14 mouse cellular contexts compared by ENCODE assay signal in the genomic region with DNA sequence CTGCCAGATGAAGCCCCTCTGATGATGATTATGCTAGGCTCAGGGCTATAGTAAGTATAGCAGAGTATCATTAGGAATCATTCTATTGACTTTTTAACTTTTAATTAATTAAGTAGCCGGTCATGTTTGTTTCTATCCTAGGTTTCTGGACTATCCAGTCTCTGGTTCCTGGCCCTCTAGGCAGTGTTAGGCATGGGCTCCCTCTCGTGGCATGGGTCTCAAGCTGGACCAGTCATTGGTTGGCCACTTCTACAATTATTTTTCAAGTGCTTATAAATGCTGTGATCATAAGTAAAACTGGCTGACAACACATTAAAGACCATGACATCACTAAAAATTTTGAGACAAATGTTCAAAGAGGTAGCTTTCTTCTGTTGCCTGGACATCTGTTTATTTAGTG. TPM values are rescaled to one million over a fixed set of nuclear protein-coding genes. Genes with fewer than 3 reads are reported as not detected.
DNase-seq lines count a peak whose midpoint lies in the region; ATAC-seq and TF ChIP-seq lines count a peak whose summit lies in the region.
"Had no signal": no experiment of that assay in that cellular context is flagged by ENCODE, and none has a peak within 500 bp of the region (broad histone marks: within the 10 kb centered on the region; RNA-seq: fewer than 3 reads in every experiment).

No protein-coding gene starts in this region.

- no peaks in the 10 kb centered on the region for H3K9me3 ChIP-seq in forebrain, postnatal 0 days (ENCODE audit: low read length)
- H3K9me3 ChIP-seq in forebrain, embryonic 16.5 days (ENCODE audit: control insufficient read depth, low read length) = no peaks in the 10 kb centered on the region
- H3K9me3 ChIP-seq in kidney, embryonic 15.5 days (replicated peaks) = no peaks in the 10 kb centered on the region
- H3K9me3 ChIP-seq: hindbrain, embryonic 12.5 days had no signal

- TF ChIP-seq CTCF in forebrain, postnatal 0 days (IDR thresholded peaks at IDR 0.05; ENCODE audit: low read depth) = 0 out of 2 replicates have a peak, but pooled peaks have one; percentile 22
- TF ChIP-seq CTCF in bone marrow, adult 2 months (IDR thresholded peaks at IDR 0.05; ENCODE audit: control insufficient read depth, insufficient read depth, low read length) = peak; percentile 30; the same call in 1 of the 2 replicates

- H3K4me3 ChIP-seq in forebrain, postnatal 0 days (ENCODE audit: low read depth, low read length) = no peak overlapping the region
- no peak overlapping the region for H3K4me3 ChIP-seq in forebrain, embryonic 16.5 days (replicated peaks; ENCODE audit: low read length)
- H3K4me3 ChIP-seq in kidney, embryonic 15.5 days (replicated peaks) = no peak overlapping the region
- H3K4me3 ChIP-seq in bone marrow, adult 2 months (replicated peaks; ENCODE audit: control insufficient read depth, low read depth, low read length) = no peak overlapping the region
- H3K4me3 ChIP-seq: hindbrain, embryonic 12.5 days; myocyte had no signal

- H3K27me3 ChIP-seq in forebrain, postnatal 0 days (ENCODE audit: insufficient read depth, low read length) = no peaks in the 10 kb centered on the region
- no peaks in the 10 kb centered on the region for H3K27me3 ChIP-seq in forebrain, embryonic 16.5 days (replicated peaks; ENCODE audit: control insufficient read depth, insufficient read depth, low read length)
- H3K27me3 ChIP-seq in kidney, embryonic 15.5 days = no peaks in the 10 kb centered on the region
- H3K27me3 ChIP-seq: hindbrain, embryonic 12.5 days had no signal

- peaks cover 4% of the 10 kb centered on the region; the same call in 1 of the 2 replicates for H3K4me1 ChIP-seq in forebrain, postnatal 0 days (ENCODE audit: insufficient read depth)
- peaks cover 10% of the 10 kb centered on the region for H3K4me1 ChIP-seq in forebrain, embryonic 16.5 days (replicated peaks; ENCODE audit: control insufficient read depth, insufficient read depth, low read length)
- peaks cover 15% of the 10 kb centered on the region for H3K4me1 ChIP-seq in kidney, embryonic 15.5 days
- peaks cover under 1% of the 10 kb centered on the region for H3K4me1 ChIP-seq in bone marrow, adult 2 months (ENCODE audit: control insufficient read depth, insufficient read depth, low read length)

- WGBS in forebrain, postnatal 0 days = 58% methylated on average over 2 of the region's 2 CpGs
- WGBS in forebrain, embryonic 16.5 days = 70% methylated on average over 2 of the region's 2 CpGs
- WGBS in kidney, embryonic 15.5 days = 61% methylated on average over 2 of the region's 2 CpGs
- WGBS in bone marrow, adult 2 months = 61% methylated on average over 2 of the region's 2 CpGs

- H3K9ac ChIP-seq in forebrain, postnatal 0 days = no peak overlapping the region
- no peak overlapping the region for H3K9ac ChIP-seq in forebrain, embryonic 16.5 days (replicated peaks; ENCODE audit: low read depth, low read length)
- H3K9ac ChIP-seq in kidney, embryonic 15.5 days = no peak overlapping the region
- H3K9ac ChIP-seq: hindbrain, embryonic 12.5 days had no signal

- no peaks in the 10 kb centered on the region for H3K36me3 ChIP-seq in forebrain, postnatal 0 days (ENCODE audit: insufficient read depth)
- H3K36me3 ChIP-seq in forebrain, embryonic 16.5 days (ENCODE audit: control insufficient read depth, insufficient read depth) = no peaks in the 10 kb centered on the region
- H3K36me3 ChIP-seq in kidney, embryonic 15.5 days = no peaks in the 10 kb centered on the region
- H3K36me3 ChIP-seq: hindbrain, embryonic 12.5 days had no signal

- no peak for ATAC-seq in forebrain, postnatal 0 days
- ATAC-seq in forebrain, embryonic 16.5 days = no peak
- no peak for ATAC-seq in kidney, embryonic 15.5 days (replicated peaks; ENCODE audit: low FRiP score)

- TF ChIP-seq POLR2A in bone marrow, adult 2 months (IDR thresholded peaks at IDR 0.05; ENCODE audit: borderline replicate concordance, control insufficient read depth, low read depth, low read length) = no peak

- no peak overlapping the region for H3K27ac ChIP-seq in forebrain, postnatal 0 days (ENCODE audit: low read depth, low read length)
- H3K27ac ChIP-seq in forebrain, embryonic 16.5 days (ENCODE audit: low read length) = no peak overlapping the region
- no peak overlapping the region for H3K27ac ChIP-seq in kidney, embryonic 15.5 days
- H3K27ac ChIP-seq in bone marrow, adult 2 months (ENCODE audit: control insufficient read depth, insufficient read depth, low read depth, low read length, poor library complexity) = no peak overlapping the region
- H3K27ac ChIP-seq: hindbrain, embryonic 12.5 days had no signal

- no peak for DNase-seq in forebrain, postnatal 0 days
- peak; percentile 26 to 35 for DNase-seq in kidney, postnatal 4 days
- DNase-seq in 416B (ENCODE audit: low read depth) = peak; percentile 46
- DNase-seq in right cerebral cortex, postnatal 36 days (ENCODE audit: low spot score in 2 of 2) = no peak
- DNase-seq in urinary bladder, postnatal 25 days (ENCODE audit: low spot score) = no peak
- DNase-seq: right cerebral cortex, postnatal 4 days had no signal

- no peak overlapping the region for H3K4me2 ChIP-seq in forebrain, postnatal 0 days (ENCODE audit: low read depth)
- H3K4me2 ChIP-seq in forebrain, embryonic 16.5 days (ENCODE audit: low read length) = no peak overlapping the region
- no peak overlapping the region for H3K4me2 ChIP-seq in kidney, embryonic 15.5 days
- H3K4me2 ChIP-seq: heart, embryonic 11.5 days; hindbrain, embryonic 12.5 days had no signal

RNA-seq across cellular contexts. Expression of a gene that starts 3.4 kb away (rescaled TPM):
- total RNA-seq in forebrain, postnatal 0 days (2014; rRNA removed) = 35.3 and 44.5 TPM in 2 replicates
- 47.8 and 52.1 TPM in 2 replicates for polyA plus RNA-seq in forebrain, postnatal 0 days (2015; fragmentation: Nextera tagmentation; extraction: Ambion mirVana)
- 73.1 and 77.2 TPM in 2 replicates for polyA plus RNA-seq in forebrain, embryonic 16.5 days (2015; fragmentation: Nextera tagmentation; extraction: Ambion mirVana)
- polyA plus RNA-seq in kidney, embryonic 15.5 days (2015; fragmentation: Nextera tagmentation; extraction: Ambion mirVana) = 75.6 and 83.8 TPM in 2 replicates
- 24.0 and 38.4 TPM in 2 replicates for polyA plus RNA-seq in bone marrow, adult 2 months (2011; ENCODE audit: insufficient read depth, insufficient read length, low replicate concordance, missing spikeins)

RNA-seq across cellular contexts. Expression of a gene that starts 25.9 kb away (rescaled TPM):
- total RNA-seq in forebrain, postnatal 0 days (2014; rRNA removed) = 0.38 and 2.2 TPM in 2 replicates
- 1.0 and 1.6 TPM in 2 replicates for polyA plus RNA-seq in forebrain, postnatal 0 days (2015; fragmentation: Nextera tagmentation; extraction: Ambion mirVana)
- 1.9 and 2.3 TPM in 2 replicates for polyA plus RNA-seq in forebrain, embryonic 16.5 days (2015; fragmentation: Nextera tagmentation; extraction: Ambion mirVana)
- polyA plus RNA-seq in kidney, embryonic 15.5 days (2015; fragmentation: Nextera tagmentation; extraction: Ambion mirVana) = 25.1 and 130 TPM in 2 replicates
- polyA plus RNA-seq in bone marrow, adult 2 months (2011; ENCODE audit: insufficient read depth, insufficient read length, low replicate concordance, missing spikeins) = 3.2 TPM in 1 of 2 replicates, not detected in the other
- total RNA-seq: left cerebral cortex, postnatal 36 days; megakaryocyte, adult 5-6 weeks had no signal

RNA-seq across cellular contexts. Expression of a gene that starts 51.3 kb away (rescaled TPM):
- total RNA-seq in forebrain, postnatal 0 days (2014; rRNA removed) = 23.2 and 27.7 TPM in 2 replicates
- 38.0 and 49.4 TPM in 2 replicates for polyA plus RNA-seq in forebrain, postnatal 0 days (2015; fragmentation: Nextera tagmentation; extraction: Ambion mirVana)
- polyA plus RNA-seq in forebrain, embryonic 16.5 days (2015; fragmentation: Nextera tagmentation; extraction: Ambion mirVana) = 60.9 and 64.3 TPM in 2 replicates
- 51.0 and 51.4 TPM in 2 replicates for polyA plus RNA-seq in kidney, embryonic 15.5 days (2015; fragmentation: Nextera tagmentation; extraction: Ambion mirVana)
- polyA plus RNA-seq in bone marrow, adult 2 months (2011; ENCODE audit: insufficient read depth, insufficient read length, low replicate concordance, missing spikeins) = 23.1 and 35.7 TPM in 2 replicates

Comparison
In these comparisons a context has a peak if more than half of its experiments do, and no peak if none do; other contexts are left out.
1. DNase-seq: peak in kidney, postnatal 4 days (2 of 2) and 416B (single experiment); none in forebrain, postnatal 0 days (single experiment), right cerebral cortex, postnatal 36 days (0 of 2) and urinary bladder, postnatal 25 days (single experiment).